Mouse (Mus musculus): Measurements from ENCODE around the gene Yipf4. TPM values are rescaled to one million over a fixed set of nuclear protein-coding genes. Genes with fewer than 3 reads are reported as not detected.

The Yipf4 gene
- polyA plus RNA-seq, 1 experiment from 2014 or later = 62.7 TPM

DNA sequence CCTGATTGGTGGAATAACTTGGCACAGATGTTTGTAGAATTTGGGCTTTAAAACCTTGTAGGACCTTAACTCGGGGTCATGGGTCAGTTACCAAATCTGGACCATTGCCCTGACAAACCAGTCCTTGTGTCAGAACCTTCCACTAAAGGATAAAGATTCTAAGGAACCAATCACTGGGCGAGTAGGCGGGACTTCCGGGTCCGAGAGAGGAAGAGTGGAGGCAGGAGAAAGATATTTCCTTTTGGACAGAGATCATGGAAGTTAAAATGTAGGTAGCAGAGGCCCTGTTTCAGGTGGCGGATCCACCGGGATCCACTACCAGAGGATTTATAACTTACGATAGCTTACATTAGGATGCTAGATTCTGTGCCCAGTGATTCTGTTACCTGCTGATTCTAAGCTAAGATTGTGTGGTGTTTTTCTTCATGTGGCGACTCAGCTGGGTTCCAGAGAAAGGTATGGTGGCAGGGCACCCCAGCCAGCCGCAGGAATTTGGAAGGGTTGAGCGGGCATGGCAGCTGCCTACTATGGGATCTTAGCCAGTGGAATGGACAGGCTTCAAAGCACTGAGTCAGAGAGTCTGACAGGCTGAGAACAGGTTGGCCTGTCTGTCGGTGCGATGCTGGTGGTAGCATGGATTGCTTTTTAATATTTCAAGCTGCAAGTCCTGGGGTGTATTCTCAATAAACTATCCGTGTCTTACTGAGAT is 8.8 kb upstream of the Yipf4 start:
- H3K4me1 ChIP-seq = no peaks in the 10 kb centered on the region
- no peak overlapping the region for H3K4me2 ChIP-seq
- H3K36me3 ChIP-seq (ENCODE audit: poor library complexity, severe bottlenecking) = no peaks in the 10 kb centered on the region
- no peak overlapping the region for H3K9ac ChIP-seq
- no peak for ATAC-seq
- no peak overlapping the region for H3K27ac ChIP-seq
- 87% methylated on average over 14 of the region's 14 CpGs for WGBS
- H3K4me3 ChIP-seq = no peak overlapping the region
- no peaks in the 10 kb centered on the region for H3K9me3 ChIP-seq (replicated peaks)
- no peaks in the 10 kb centered on the region for H3K27me3 ChIP-seq

DNA sequence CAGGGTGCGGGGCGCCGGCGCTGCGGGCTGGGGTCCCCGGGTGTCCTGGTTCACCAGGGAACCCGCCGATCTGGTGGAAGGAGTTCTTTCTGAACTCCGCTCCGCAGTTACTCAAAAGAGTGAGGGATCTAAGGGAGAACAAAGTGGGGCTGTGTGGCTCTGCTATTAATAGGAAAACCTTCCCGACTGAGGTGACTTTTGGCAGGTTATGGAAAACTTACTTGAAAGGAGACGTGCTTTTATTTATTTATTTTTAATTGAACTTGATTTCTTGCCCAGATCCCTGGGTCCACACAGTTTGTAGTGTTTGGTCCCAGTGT is 568 bp downstream of the Yipf4 start:
- H3K9ac ChIP-seq = peak overlapping the region; percentile 90
- no peak for ATAC-seq
- no peaks in the 10 kb centered on the region for H3K27me3 ChIP-seq
- H3K36me3 ChIP-seq (ENCODE audit: poor library complexity, severe bottlenecking) = peaks cover 31% of the 10 kb centered on the region
- under 1% methylated on average over 12 of the region's 12 CpGs for WGBS
- H3K27ac ChIP-seq = peak overlapping the region; percentile 65
- peak overlapping the region; percentile 97 for H3K4me3 ChIP-seq
- H3K9me3 ChIP-seq (replicated peaks) = no peaks in the 10 kb centered on the region
- peaks cover 16% of the 10 kb centered on the region for H3K4me1 ChIP-seq
- peak overlapping the region; percentile 70 for H3K4me2 ChIP-seq

DNA sequence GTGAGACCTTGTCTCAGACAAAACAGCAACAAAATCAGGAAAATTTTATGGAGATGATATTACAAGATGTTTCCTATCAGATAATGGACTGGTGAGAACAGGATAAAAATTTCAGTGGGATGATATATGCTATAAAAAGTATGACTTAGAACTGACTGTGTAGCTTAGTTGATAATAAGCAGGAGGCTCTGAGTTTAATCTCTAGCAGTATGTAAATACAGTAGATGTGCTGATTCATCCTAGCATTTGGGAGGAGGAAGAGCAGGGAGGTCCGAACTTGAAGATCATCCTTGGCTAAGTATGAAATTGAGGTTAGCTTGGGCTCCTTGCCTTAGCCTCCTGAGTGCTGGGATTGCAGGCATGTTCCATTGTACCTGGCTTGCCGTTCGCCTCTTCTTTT is 2.3 kb downstream of the Yipf4 start:
- 99% methylated on average over 3 of the region's 3 CpGs for WGBS
- no peak overlapping the region for H3K9ac ChIP-seq
- no peak overlapping the region for H3K4me2 ChIP-seq
- H3K36me3 ChIP-seq (ENCODE audit: poor library complexity, severe bottlenecking) = peaks cover 43% of the 10 kb centered on the region
- no peak overlapping the region for H3K4me3 ChIP-seq
- H3K4me1 ChIP-seq = peaks cover 16% of the 10 kb centered on the region
- H3K27ac ChIP-seq = no peak overlapping the region
- H3K27me3 ChIP-seq = no peaks in the 10 kb centered on the region
- no peaks in the 10 kb centered on the region for H3K9me3 ChIP-seq (replicated peaks)
- no peak for ATAC-seq

DNA sequence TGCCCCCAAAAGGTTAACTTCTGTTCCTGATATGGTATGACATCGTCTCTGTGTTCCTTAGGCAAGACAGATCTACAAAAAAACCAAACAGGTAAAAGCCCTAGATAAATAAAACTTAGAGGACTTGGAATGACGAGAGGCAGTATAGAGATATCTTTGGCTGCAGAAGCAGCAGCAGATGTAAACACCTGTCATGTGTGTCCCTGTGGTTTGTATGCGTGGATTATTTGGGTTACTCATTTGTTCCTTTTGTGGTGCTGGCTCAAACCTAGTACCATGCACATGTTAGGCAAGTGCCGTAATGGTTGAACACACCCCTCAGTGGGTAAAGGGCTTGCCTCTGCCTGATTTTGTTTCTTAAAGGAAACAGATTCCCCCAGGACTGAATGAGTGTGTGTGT is 10.9 kb downstream of the Yipf4 start:
- Histone ChIP-seq H3K4me3 (no peak overlapping the region), H3K9ac (no peak overlapping the region), H3K27me3 (no peaks in the 10 kb centered on the region), H3K36me3 (ENCODE audit: poor library complexity, severe bottlenecking) (peaks cover 49% of the 10 kb centered on the region), H3K27ac (no peak overlapping the region), H3K9me3 (replicated peaks) (no peaks in the 10 kb centered on the region), H3K4me1 (no peaks in the 10 kb centered on the region), H3K4me2 (no peak overlapping the region)
- no peak for ATAC-seq
- WGBS = 96% methylated on average over 4 of the region's 4 CpGs

DNA sequence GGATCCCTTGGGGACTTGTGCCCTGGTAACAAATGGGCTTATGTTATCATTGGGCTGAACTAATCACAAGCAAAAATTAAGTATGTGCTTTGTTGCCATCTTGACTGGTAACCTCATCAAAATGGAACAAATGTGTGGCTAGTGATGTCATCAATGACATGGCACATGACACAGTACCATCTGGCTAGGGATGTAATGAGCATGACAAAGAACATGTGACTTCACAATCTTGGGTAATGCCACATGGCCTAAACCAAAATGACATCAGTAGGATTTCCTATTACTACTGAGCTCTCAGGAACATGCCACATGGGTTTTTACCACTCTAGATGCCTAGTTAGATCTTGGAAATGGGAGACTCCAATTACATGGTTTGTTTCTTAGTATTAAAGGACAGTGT is 11.8 kb downstream of the Yipf4 start:
- Histone ChIP-seq H3K9ac (no peak overlapping the region), H3K4me1 (no peaks in the 10 kb centered on the region), H3K36me3 (ENCODE audit: poor library complexity, severe bottlenecking) (peaks cover 41% of the 10 kb centered on the region), H3K27ac (no peak overlapping the region), H3K4me3 (no peak overlapping the region), H3K27me3 (no peaks in the 10 kb centered on the region), H3K9me3 (replicated peaks) (no peaks in the 10 kb centered on the region), H3K4me2 (no peak overlapping the region)
- no peak for ATAC-seq

DNA sequence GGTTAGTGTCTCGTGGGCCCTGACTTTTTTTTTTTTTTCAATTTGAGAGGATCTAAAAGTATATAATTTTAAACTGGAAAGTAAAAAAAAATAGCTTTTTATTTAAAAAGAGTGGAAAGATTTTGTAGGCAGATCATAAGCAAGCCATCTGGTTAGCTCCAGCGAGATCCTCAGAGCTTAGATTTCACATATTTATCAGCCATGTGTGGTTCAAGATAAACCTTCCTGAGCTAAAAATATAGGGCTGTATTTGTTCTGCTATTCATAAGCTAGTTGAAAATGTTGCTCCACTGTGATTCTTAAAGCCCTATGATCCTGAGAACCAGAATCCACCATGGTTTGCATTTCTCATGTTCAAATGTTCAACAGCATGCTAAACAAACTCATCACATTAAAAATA is 18.6 kb downstream of the Yipf4 start:
- WGBS = 79% methylated on average over 2 of the region's 2 CpGs
- no peaks in the 10 kb centered on the region for H3K4me1 ChIP-seq
- no peak overlapping the region for H3K4me2 ChIP-seq
- H3K9me3 ChIP-seq (replicated peaks) = no peaks in the 10 kb centered on the region
- no peak overlapping the region for H3K9ac ChIP-seq
- ATAC-seq = no peak
- no peaks in the 10 kb centered on the region for H3K27me3 ChIP-seq
- H3K36me3 ChIP-seq (ENCODE audit: poor library complexity, severe bottlenecking) = no peaks in the 10 kb centered on the region
- no peak overlapping the region for H3K27ac ChIP-seq
- no peak overlapping the region for H3K4me3 ChIP-seq

DNA sequence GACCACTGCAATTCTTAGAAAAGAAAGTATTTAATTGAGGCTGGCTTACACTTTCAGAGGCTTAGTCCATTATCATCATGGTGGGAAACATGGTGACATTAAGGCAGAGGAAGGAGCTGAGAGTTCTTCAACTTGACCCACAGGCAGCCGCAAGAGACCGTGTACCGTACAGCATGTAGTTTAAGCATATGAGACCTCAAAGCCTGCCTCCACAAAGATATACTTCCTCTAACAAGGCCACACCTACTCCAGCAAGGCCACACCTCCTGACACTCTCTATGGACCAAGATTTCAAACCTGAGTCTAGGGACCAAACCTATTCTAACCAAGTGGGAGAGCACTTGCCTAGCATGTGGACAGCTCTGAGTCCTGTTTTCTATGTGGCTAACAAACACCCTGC is 19.3 kb downstream of the Yipf4 start:
- ATAC-seq = no peak
- H3K27me3 ChIP-seq = no peaks in the 10 kb centered on the region
- no peaks in the 10 kb centered on the region for H3K36me3 ChIP-seq (ENCODE audit: poor library complexity, severe bottlenecking)
- H3K9ac ChIP-seq = no peak overlapping the region
- no peak overlapping the region for H3K4me2 ChIP-seq
- H3K4me3 ChIP-seq = no peak overlapping the region
- no peaks in the 10 kb centered on the region for H3K4me1 ChIP-seq
- H3K27ac ChIP-seq = no peak overlapping the region
- 89% methylated on average over 3 of the region's 3 CpGs for WGBS
- H3K9me3 ChIP-seq (replicated peaks) = no peaks in the 10 kb centered on the region

DNA sequence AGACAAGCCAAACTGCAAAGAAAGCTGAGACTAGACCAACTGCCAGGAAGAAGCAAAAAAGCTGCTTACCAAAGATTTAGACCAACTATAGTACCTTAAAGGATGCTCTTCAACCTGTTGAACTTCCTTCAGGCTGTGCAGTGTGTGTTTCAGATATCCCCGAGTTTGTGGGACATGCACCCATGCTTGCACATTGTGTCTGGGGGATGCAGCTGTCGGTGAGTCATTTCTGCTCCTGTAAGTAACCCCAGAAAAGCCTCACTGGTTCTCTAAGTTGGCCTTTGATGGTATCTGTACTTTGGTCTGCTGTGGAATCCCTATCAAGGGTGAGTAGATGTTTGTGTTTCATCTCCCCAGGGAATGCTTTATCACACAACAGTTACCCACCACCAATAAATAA is 23.0 kb downstream of the Yipf4 start:
- ATAC-seq = no peak
- no peaks in the 10 kb centered on the region for H3K27me3 ChIP-seq
- H3K36me3 ChIP-seq (ENCODE audit: poor library complexity, severe bottlenecking) = no peaks in the 10 kb centered on the region
- 87% methylated on average over 2 of the region's 2 CpGs for WGBS
- no peak overlapping the region for H3K4me2 ChIP-seq
- no peaks in the 10 kb centered on the region for H3K4me1 ChIP-seq
- no peak overlapping the region for H3K27ac ChIP-seq
- no peaks in the 10 kb centered on the region for H3K9me3 ChIP-seq (replicated peaks)
- H3K9ac ChIP-seq = no peak overlapping the region
- H3K4me3 ChIP-seq = no peak overlapping the region

DNA sequence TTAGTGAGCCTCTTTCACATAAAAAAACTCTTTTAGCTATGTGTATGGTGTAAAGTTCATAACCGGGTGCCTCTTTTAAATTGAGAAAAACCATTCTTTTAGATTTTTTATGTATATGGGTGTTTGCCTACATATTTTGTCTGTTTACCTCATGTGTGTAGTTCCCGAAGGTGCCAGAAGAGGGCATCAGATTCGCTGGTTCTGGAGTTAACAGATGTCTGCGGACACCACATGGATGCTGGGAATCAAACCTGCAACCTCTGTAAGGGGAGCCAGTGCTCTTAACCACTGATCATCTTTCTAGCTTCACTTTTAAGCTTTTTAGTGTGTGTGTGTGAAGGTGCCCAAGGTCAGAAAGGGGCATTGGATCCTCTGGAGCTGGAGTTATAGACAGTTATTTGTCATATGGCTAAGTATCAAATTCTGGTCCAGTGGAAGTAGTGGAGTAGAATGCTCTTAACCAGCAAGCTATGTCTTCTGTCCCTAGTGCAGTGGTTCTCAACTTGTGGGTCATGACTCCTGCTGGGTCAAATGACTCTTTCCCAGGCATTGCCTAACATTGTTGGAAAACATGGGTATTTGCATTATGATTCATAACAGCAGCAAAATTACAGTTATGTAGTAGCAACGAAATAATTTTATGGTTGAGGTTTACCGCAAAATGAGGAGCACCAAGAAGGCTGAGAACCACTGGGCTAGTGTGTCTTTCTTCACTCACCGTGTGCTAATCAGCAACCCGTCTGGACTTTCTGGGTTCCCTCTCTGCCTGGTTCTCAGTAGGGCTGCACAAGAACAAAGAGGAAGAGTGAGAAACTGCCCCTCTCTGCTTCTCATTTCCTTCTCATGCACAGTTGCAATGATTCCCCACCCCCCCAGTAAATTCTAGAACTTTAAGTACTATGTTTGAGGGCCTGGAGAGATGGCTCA is 33.8 kb downstream of the Yipf4 start:
- Histone ChIP-seq H3K9ac (no peak overlapping the region), H3K27ac (no peak overlapping the region), H3K4me1 (peaks cover 10% of the 10 kb centered on the region), H3K4me3 (no peak overlapping the region), H3K4me2 (no peak overlapping the region), H3K36me3 (ENCODE audit: poor library complexity, severe bottlenecking) (no peaks in the 10 kb centered on the region), H3K27me3 (no peaks in the 10 kb centered on the region), H3K9me3 (replicated peaks) (no peaks in the 10 kb centered on the region)
- WGBS = 80% methylated on average over 8 of the region's 8 CpGs
- ATAC-seq = no peak

DNA sequence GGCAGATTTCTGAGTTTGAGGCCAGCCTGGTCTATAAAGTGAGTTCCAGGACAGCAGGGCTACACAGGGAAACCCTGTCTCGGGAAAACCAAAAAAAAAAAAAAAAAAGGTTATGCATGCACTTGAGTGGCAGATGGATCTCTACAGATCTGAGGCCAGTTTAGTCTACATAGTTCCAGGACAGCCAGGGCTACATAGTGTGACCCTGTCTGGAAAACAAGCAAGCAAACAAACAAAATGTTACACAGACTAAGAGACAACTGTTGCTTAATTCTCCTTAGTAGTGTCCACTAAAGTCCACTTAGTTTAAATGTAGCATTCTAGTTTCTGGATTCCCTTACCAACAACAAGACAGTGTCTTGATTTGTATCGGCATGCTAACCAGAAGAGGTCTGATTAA is 36.8 kb downstream of the Yipf4 start:
- Histone ChIP-seq H3K4me1 (peaks cover 28% of the 10 kb centered on the region), H3K4me3 (no peak overlapping the region), H3K36me3 (ENCODE audit: poor library complexity, severe bottlenecking) (no peaks in the 10 kb centered on the region), H3K4me2 (no peak overlapping the region), H3K9ac (no peak overlapping the region), H3K27ac (no peak overlapping the region), H3K27me3 (no peaks in the 10 kb centered on the region), H3K9me3 (replicated peaks) (no peaks in the 10 kb centered on the region)
- WGBS = 88% methylated on average over 2 of the region's 2 CpGs
- no peak for ATAC-seq

DNA sequence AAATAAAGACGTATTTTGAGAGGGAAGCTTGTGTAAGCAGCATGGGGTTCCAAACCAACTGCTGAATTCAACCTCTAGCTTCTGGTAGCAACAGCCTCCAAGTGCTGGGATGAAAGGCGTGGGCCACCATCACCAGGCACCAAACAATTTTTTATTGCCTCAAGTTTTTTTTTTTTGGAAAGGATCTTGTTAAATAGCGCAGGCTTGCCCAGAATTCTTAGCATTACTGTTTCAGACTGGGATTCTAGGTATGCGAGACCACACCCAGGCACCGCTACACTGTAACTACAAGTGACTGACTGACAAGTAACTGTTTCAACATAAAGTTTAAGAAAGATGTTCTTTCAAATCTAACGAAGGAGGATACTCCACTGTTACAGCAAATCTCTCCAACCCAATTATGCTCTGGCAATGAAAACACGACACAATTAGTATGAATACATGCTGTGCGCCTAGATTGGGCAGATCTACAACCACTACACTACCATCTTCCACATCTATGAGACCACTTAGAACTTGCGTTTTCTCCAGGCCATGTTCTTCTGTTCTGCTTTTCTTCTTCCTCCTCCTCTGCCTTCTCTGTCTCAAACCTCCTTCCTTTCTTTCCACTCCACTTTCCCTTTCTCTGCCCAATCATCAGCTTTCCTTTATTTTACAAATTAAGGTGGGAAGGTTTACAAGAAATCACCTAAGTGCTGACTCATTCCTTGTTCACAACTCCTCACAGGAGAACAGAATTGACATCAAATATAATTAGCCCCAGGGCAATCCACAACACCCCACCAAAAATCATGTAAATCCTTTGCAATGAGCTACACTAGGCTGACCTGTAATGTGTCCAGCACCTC is 37.7 kb downstream of the Yipf4 start:
- WGBS = 80% methylated on average over 9 of the region's 9 CpGs
- ATAC-seq = no peak
- Histone ChIP-seq H3K36me3 (ENCODE audit: poor library complexity, severe bottlenecking) (no peaks in the 10 kb centered on the region), H3K4me2 (peak overlapping the region; percentile 67), H3K4me1 (peaks cover 31% of the 10 kb centered on the region), H3K9ac (peak overlapping the region; percentile 75), H3K27ac (peak overlapping the region; percentile 94), H3K9me3 (replicated peaks) (no peaks in the 10 kb centered on the region), H3K27me3 (no peaks in the 10 kb centered on the region), H3K4me3 (peak overlapping the region; percentile 66)

All from forebrain, embryonic 13.5 days (tissue).